In genomic region chr7:140037171-140037555, GRCm38 (mm10) we compare ENCODE assay signal across 8 mouse cellular contexts. TPM values are rescaled to one million over a fixed set of nuclear protein-coding genes. Genes with fewer than 3 reads are reported as not detected.
DNase-seq lines count a peak whose midpoint lies in the region; ATAC-seq and TF ChIP-seq lines count a peak whose summit lies in the region.

No protein-coding gene starts in this region.

- no peaks in the 10 kb centered on the region; the same call in 1 of the 2 replicates for H3K36me3 ChIP-seq in testis, adult 2 months (ENCODE audit: control insufficient read depth, insufficient read depth, low read length)
- peaks cover 15% of the 10 kb centered on the region for H3K36me3 ChIP-seq in liver, embryonic 14.5 days (replicated peaks; ENCODE audit: control insufficient read depth, insufficient read depth, low read depth)

- no peak overlapping the region for H3K9ac ChIP-seq in liver, embryonic 14.5 days (replicated peaks)

- peak overlapping the region; percentile 75 for H3K4me2 ChIP-seq in liver, embryonic 14.5 days (ENCODE audit: low read depth)

- ATAC-seq in liver, embryonic 14.5 days (ENCODE audit: insufficient read depth) = no peak

- TF ChIP-seq EP300 in liver, embryonic 14.5 days (IDR thresholded peaks at IDR 0.05; ENCODE audit: low read depth) = no peak

- DNase-seq in cerebellum, adult 2 months = no peak
- no peak for DNase-seq in cerebellum, adult 9-10 months
- no peak for DNase-seq in testis, postnatal 14 days (ENCODE audit: low spot score)
- DNase-seq in liver, embryonic 14.5 days (ENCODE audit: low read depth in 3 of 3, low spot score in 3 of 3) = no peak
- no peak for DNase-seq in right cerebral cortex, postnatal 14 days
- no peak for DNase-seq in cerebellum, adult 11-12 months
- DNase-seq in thymus, postnatal 10 days (ENCODE audit: low spot score in 2 of 2) = no peak

- no peaks in the 10 kb centered on the region for H3K27me3 ChIP-seq in cerebellum, adult 2 months (ENCODE audit: control insufficient read depth, insufficient read depth, low read length)
- no peaks in the 10 kb centered on the region for H3K27me3 ChIP-seq in testis, adult 2 months (ENCODE audit: control insufficient read depth, insufficient read depth, low read length)
- H3K27me3 ChIP-seq in liver, embryonic 14.5 days (ENCODE audit: control insufficient read depth, insufficient read depth, low read length) = no peaks in the 10 kb centered on the region

- peak overlapping the region; percentile 83 for H3K4me3 ChIP-seq in cerebellum, adult 2 months (replicated peaks; ENCODE audit: insufficient read depth, low read depth, low read length)
- H3K4me3 ChIP-seq in testis, adult 2 months (ENCODE audit: control insufficient read depth, low read depth, low read length) = peak overlapping the region; percentile 94
- peak overlapping the region; percentile 84 to 90 for H3K4me3 ChIP-seq in liver, embryonic 14.5 days (ENCODE audit: insufficient read depth in 1 of 2, low read depth in 2 of 2, low read length in 2 of 2)

- H3K9me3 ChIP-seq in liver, embryonic 14.5 days (ENCODE audit: control insufficient read depth, low read length) = no peaks in the 10 kb centered on the region

- TF ChIP-seq POLR2A in cerebellum, adult 2 months (IDR thresholded peaks at IDR 0.05; ENCODE audit: borderline replicate concordance, insufficient read depth, low read length) = no peak
- TF ChIP-seq POLR2A in testis, adult 2 months (IDR thresholded peaks at IDR 0.05; ENCODE audit: control insufficient read depth, low read depth, low read length) = no peak

- 25% methylated on average over 3 of the region's 3 CpGs for WGBS in cerebellum, adult 2 months
- WGBS in liver, embryonic 14.5 days (ENCODE audit: insufficient replicate concordance) = 68% methylated on average over 3 of the region's 3 CpGs

- no peak overlapping the region for H3K27ac ChIP-seq in cerebellum, adult 2 months (ENCODE audit: insufficient read depth, low read length)
- H3K27ac ChIP-seq in testis, adult 2 months (ENCODE audit: control insufficient read depth, insufficient read depth, low read depth, low read length) = no peak overlapping the region
- H3K27ac ChIP-seq in liver, embryonic 14.5 days = no peak overlapping the region

- H3K4me1 ChIP-seq in cerebellum, adult 2 months (ENCODE audit: control insufficient read depth, insufficient read depth, low read length) = peaks cover 6% of the 10 kb centered on the region; the same call in 1 of the 2 replicates
- peaks cover 6% of the 10 kb centered on the region for H3K4me1 ChIP-seq in testis, adult 2 months (ENCODE audit: control insufficient read depth, insufficient read depth, low read length)
- peaks cover 3 to 10% of the 10 kb centered on the region in 2 experiments; a peak in 3 of 4 replicates for H3K4me1 ChIP-seq in liver, embryonic 14.5 days (replicated peaks; ENCODE audit: control insufficient read depth in 2 of 2, insufficient read depth in 2 of 2, low read length in 1 of 2)

- TF ChIP-seq CTCF in cerebellum, adult 2 months (IDR thresholded peaks at IDR 0.05; ENCODE audit: borderline replicate concordance, insufficient read depth, low read depth, low read length) = no peak
- no peak for TF ChIP-seq CTCF in testis, adult 2 months (IDR thresholded peaks at IDR 0.05; ENCODE audit: control insufficient read depth, insufficient read depth, insufficient replicate concordance, low read depth, low read length)
- TF ChIP-seq CTCF in liver, embryonic 14.5 days (IDR thresholded peaks at IDR 0.05; ENCODE audit: low read depth) = no peak

RNA-seq across cellular contexts. Expression of gene Tubgcp2, which starts 0.7 kb away (rescaled TPM):
- 51.4 and 54.5 TPM in 2 replicates for polyA plus RNA-seq in cerebellum, adult 2 months (2012; rRNA removed)
- 60.3 and 67.5 TPM in 2 replicates for polyA plus RNA-seq in testis, adult 2 months (2012; rRNA removed)
- 17.4 and 19.3 TPM in 2 replicates for polyA plus RNA-seq in liver, embryonic 14.5 days (2012; rRNA removed)
- 21.6 and 25.3 TPM in 2 replicates for polyA plus RNA-seq in liver, embryonic 14.5 days (2014; fragmentation: Nextera tagmentation; extraction: Ambion mirVana)

RNA-seq across cellular contexts. Expression of gene Zfp511, which starts 1.0 kb away (rescaled TPM):
- 75.8 and 76.9 TPM in 2 replicates for polyA plus RNA-seq in cerebellum, adult 2 months (2012; rRNA removed)
- polyA plus RNA-seq in testis, adult 2 months (2012; rRNA removed) = 57.7 and 58.9 TPM in 2 replicates
- polyA plus RNA-seq in liver, embryonic 14.5 days (2012; rRNA removed) = 19.8 and 25.6 TPM in 2 replicates
- 16.9 and 20.0 TPM in 2 replicates for polyA plus RNA-seq in liver, embryonic 14.5 days (2014; fragmentation: Nextera tagmentation; extraction: Ambion mirVana)

RNA-seq across cellular contexts. Expression of gene Msx3, which starts 11.7 kb away (rescaled TPM):
- polyA plus RNA-seq in cerebellum, adult 2 months (2012; rRNA removed) = not detected in 2 replicates
- 0.12 TPM in 1 of 2 replicates, not detected in the other for polyA plus RNA-seq in testis, adult 2 months (2012; rRNA removed)
- polyA plus RNA-seq in liver, embryonic 14.5 days (2012; rRNA removed) = not detected in 2 replicates
- not detected in 2 replicates for polyA plus RNA-seq in liver, embryonic 14.5 days (2014; fragmentation: Nextera tagmentation; extraction: Ambion mirVana)

RNA-seq across cellular contexts. Expression of gene Adam8, which starts 44.8 kb away (rescaled TPM):
- polyA plus RNA-seq in cerebellum, adult 2 months (2012; rRNA removed) = 2.8 and 4.1 TPM in 2 replicates
- polyA plus RNA-seq in testis, adult 2 months (2012; rRNA removed) = 6.9 and 7.0 TPM in 2 replicates
- 0.83 and 0.98 TPM in 2 replicates for polyA plus RNA-seq in liver, embryonic 14.5 days (2012; rRNA removed)
- 0.34 and 0.46 TPM in 2 replicates for polyA plus RNA-seq in liver, embryonic 14.5 days (2014; fragmentation: Nextera tagmentation; extraction: Ambion mirVana)

RNA-seq across cellular contexts. Expression of gene Caly, which starts 45.2 kb away (rescaled TPM):
- polyA plus RNA-seq in cerebellum, adult 2 months (2012; rRNA removed) = 189 and 198 TPM in 2 replicates
- polyA plus RNA-seq in testis, adult 2 months (2012; rRNA removed) = 3.7 and 4.6 TPM in 2 replicates
- polyA plus RNA-seq in liver, embryonic 14.5 days (2012; rRNA removed) = 0.19 TPM in 1 of 2 replicates, not detected in the other
- polyA plus RNA-seq in liver, embryonic 14.5 days (2014; fragmentation: Nextera tagmentation; extraction: Ambion mirVana) = not detected in 2 replicates
